Mouse (Mus musculus) MEL (cell line): Measurements from ENCODE around the gene Armc8.

Experiments
- CTCF ChIP-seq, 3 experiments: IDR thresholded peaks in 2 of 3; conservative IDR thresholded peaks in 1 of 3; 2 replicates each; pipeline ENCODE4 v1.5.1; 2011 to 2012; ENCODE audit warnings: low read length in 3 of 3, low read depth in 2 of 3, mild to moderate bottlenecking in 2 of 3, improper control_type of control experiment in 1 of 3, inconsistent platforms in 1 of 3, mixed read lengths in 1 of 3, moderate library complexity in 1 of 3; ENCODE audit not compliant: control insufficient read depth in 1 of 3, insufficient read depth in 1 of 3, poor library complexity in 1 of 3, severe bottlenecking in 1 of 3
- GATA1 ChIP-seq: IDR thresholded peaks from 2 replicates; pipeline ENCODE4 v1.6.1; 2011; ENCODE audit warnings: low read depth, low read length, improper control_type of control experiment
- MAFK ChIP-seq: IDR thresholded peaks from 2 replicates; pipeline ENCODE4 v1.6.1; 2011; ENCODE audit warnings: low read depth, mild to moderate bottlenecking, low read length, improper control_type of control experiment, borderline replicate concordance
- MEF2A ChIP-seq: IDR thresholded peaks from 2 replicates; pipeline ENCODE4 v1.6.1; 2014; ENCODE audit warnings: low read depth, mild to moderate bottlenecking, inconsistent platforms, low read length, improper control_type of control experiment; ENCODE audit not compliant: poor library complexity, insufficient replicate concordance, severe bottlenecking; ENCODE audit errors: extremely low read depth
- MYC ChIP-seq: IDR thresholded peaks from 2 replicates; pipeline ENCODE4 v1.6.1; 2011; ENCODE audit warnings: low read depth, mild to moderate bottlenecking, low read length, improper control_type of control experiment, moderate library complexity
- NELFE ChIP-seq: IDR thresholded peaks from 2 replicates; pipeline ENCODE4 v1.6.1; 2011; ENCODE audit warnings: low read depth, low read length, improper control_type of control experiment
- NRF1 ChIP-seq: IDR thresholded peaks from 2 replicates; pipeline ENCODE4 v1.6.1; 2014; ENCODE audit warnings: low read depth, mild to moderate bottlenecking, inconsistent platforms, low read length, improper control_type of control experiment, moderate library complexity; ENCODE audit not compliant: poor library complexity, insufficient read depth, severe bottlenecking
- POLR2A ChIP-seq, 2 experiments: IDR thresholded peaks; 2 replicates each; pipeline ENCODE4 v1.6.1; 2011 to 2012; ENCODE audit warnings: low read length in 2 of 2, mild to moderate bottlenecking in 2 of 2, control low read depth in 1 of 2, improper control_type of control experiment in 1 of 2, low read depth in 1 of 2, moderate library complexity in 1 of 2; ENCODE audit not compliant: control insufficient read depth in 1 of 2, insufficient read depth in 1 of 2, poor library complexity in 1 of 2
- POLR2AphosphoS5 ChIP-seq: IDR thresholded peaks from 2 replicates; pipeline ENCODE4 v1.6.1; 2012; ENCODE audit warnings: low read depth, borderline replicate concordance, mild to moderate bottlenecking, inconsistent platforms, low read length, moderate library complexity, mixed read lengths
- TBP ChIP-seq: IDR thresholded peaks from 2 replicates; pipeline ENCODE4 v1.8.0; 2011; ENCODE audit warnings: low read depth, low read length, improper control_type of control experiment
- USF1 ChIP-seq: IDR thresholded peaks from 2 replicates; pipeline ENCODE4 v1.6.1; 2014; ENCODE audit warnings: low read depth, mild to moderate bottlenecking, inconsistent platforms, low read length, improper control_type of control experiment, moderate library complexity
- ZC3H11A ChIP-seq: IDR thresholded peaks from 2 replicates; pipeline ENCODE4 v1.6.1; 2012; ENCODE audit warnings: low read depth, mild to moderate bottlenecking, inconsistent platforms, low read length, improper control_type of control experiment

DNA sequence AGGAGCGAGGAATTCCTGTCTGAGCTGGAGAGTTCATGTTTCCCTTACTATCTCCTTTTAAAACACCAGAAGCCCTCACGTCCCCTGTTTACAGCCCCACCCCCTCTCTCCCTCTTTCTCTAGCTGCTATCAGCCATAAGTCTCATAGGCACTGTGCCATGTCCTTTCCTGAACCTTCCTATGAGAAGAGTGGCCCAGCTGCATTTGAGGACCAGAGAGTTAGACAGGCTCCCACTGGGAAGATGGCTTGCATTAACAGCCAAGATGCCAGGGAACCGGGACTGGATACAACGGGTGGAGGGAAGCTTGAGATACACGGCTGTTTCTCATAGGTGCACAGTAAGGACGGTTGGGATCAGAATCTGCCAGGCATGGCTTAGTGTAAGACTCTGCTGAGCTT, 103.8 kb downstream of the Armc8 start:
- TF ChIP-seq CTCF (IDR thresholded peaks at IDR 0.05 in 2 of 3, conservative IDR thresholded peaks at IDR 0.05 in 1 of 3; ENCODE audit: control insufficient read depth in 1 of 3, insufficient read depth in 1 of 3, low read depth in 2 of 3, low read length in 3 of 3, poor library complexity in 1 of 3, severe bottlenecking in 1 of 3) (no peak), POLR2A (IDR thresholded peaks at IDR 0.05; ENCODE audit: control insufficient read depth in 1 of 2, insufficient read depth in 1 of 2, low read depth in 1 of 2, low read length in 2 of 2, poor library complexity in 1 of 2) (no peak), NELFE (no peak), USF1 (no peak), NRF1 (no peak), MYC (no peak), GATA1 (no peak), ZC3H11A (no peak), MAFK (no peak), MEF2A (no peak), POLR2AphosphoS5 (no peak), TBP (no peak)
